Mouse (Mus musculus) thymus, postnatal 10 days (tissue): ENCODE data around the gene Ano10.

ENCODE experiments used
- DNase-seq, 2 experiments: peaks; one replicate each; pipeline ENCODE4 v3.0.0; 2021; ENCODE audit warnings: low spot score in 2 of 2

The Ano10 gene

DNA sequence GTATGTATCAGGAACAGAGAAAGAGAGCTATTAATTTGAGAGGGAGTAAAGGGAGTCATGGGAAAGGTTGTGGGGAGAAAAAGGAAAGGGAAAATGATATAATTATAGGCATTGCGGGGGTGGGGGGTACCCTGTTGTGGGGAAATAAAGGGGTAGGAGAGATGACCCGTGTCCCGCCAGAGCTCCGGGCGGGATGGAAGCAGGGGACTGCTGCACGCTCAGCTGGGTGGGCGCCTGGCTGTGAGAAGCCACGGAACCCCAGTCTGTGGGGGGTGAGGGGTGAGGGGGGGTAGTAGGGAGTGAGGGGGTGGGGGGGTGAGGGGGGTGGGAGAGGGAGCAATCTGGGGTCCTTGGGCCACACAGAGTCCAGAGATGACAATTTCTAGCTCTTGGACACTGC is 167.4 kb downstream of the Ano10 start:
- DNase-seq = no peak
